Mouse (Mus musculus) megakaryocyte, embryonic 14.5 days (primary cell): ENCODE results near the gene Lrfn2.

Experiments
- FLI1 ChIP-seq: IDR thresholded peaks from 2 replicates; pipeline ENCODE4 v1.6.1; 2012; ENCODE audit warnings: low read length, inconsistent platforms, mixed read lengths
- GATA1 ChIP-seq: IDR thresholded peaks from 3 replicates; pipeline ENCODE4 v1.6.1; 2012; ENCODE audit warnings: mixed read lengths, low read length, inconsistent platforms, borderline replicate concordance

GRCm38 (mm10) chr17:49111911-49112310 lies 179.7 kb downstream of the Lrfn2 start:
- TF ChIP-seq FLI1 (no peak), GATA1 (no peak)
